Mouse (Mus musculus) midbrain, embryonic 14.5 days (tissue): ENCODE measurements at regions not wholly inside any gene's neighbourhood (a gene's known extent, or its start where the extent isn't known, plus 50 kb on each side); places are given as distances from the start of the nearest gene placed in this dataset.
A peak's percentile ranks its signal among the peaks of the same experiment; 100 is the strongest.

Experiments
- ATAC-seq: fragments of 200-750 bp; cut with Nextera tagmentation; 2 replicates; pipeline ENCODE4 v1.8.0; 2017; ENCODE audit warnings: moderate number of reproducible peaks, moderate library complexity; ENCODE audit not compliant: low FRiP score, low TSS enrichment
- DNase-seq: peaks from one replicate; pipeline ENCODE4 v3.0.0-alpha.2; 2015
- H3K27ac ChIP-seq: fragments of 300-500 bp; sonication (generic); replicated peaks from 2 replicates; pipeline ENCODE4 v1.5.1; 2014; ENCODE audit warnings: mild to moderate bottlenecking, low read depth, low read length, moderate library complexity
- H3K27me3 ChIP-seq: fragments of 300-500 bp; sonication (generic); 2 replicates; pipeline ENCODE4 v1.6.1; 2014; ENCODE audit warnings: low read length, control low read depth, mixed read lengths; ENCODE audit not compliant: control insufficient read depth, insufficient read depth
- H3K36me3 ChIP-seq: fragments of 300-500 bp; sonication (generic); 2 replicates; pipeline ENCODE4 v1.6.1; 2014; ENCODE audit warnings: low read length, control low read depth; ENCODE audit not compliant: control insufficient read depth, insufficient read depth
- H3K4me1 ChIP-seq: fragments of 300-500 bp; sonication (generic); 2 replicates; pipeline ENCODE4 v1.6.1; 2014; ENCODE audit warnings: mild to moderate bottlenecking, antibody characterized with exemption, low read length, control low read depth; ENCODE audit not compliant: control insufficient read depth, insufficient read depth
- H3K4me2 ChIP-seq: fragments of 300-500 bp; sonication (generic); 2 replicates; pipeline ENCODE4 v1.6.1; 2014; ENCODE audit warnings: mild to moderate bottlenecking, low read length, moderate library complexity
- H3K4me3 ChIP-seq: fragments of 300-500 bp; sonication (generic); replicated peaks from 2 replicates; pipeline ENCODE4 v1.5.1; 2014; ENCODE audit warnings: low read depth, low read length
- H3K9ac ChIP-seq: fragments of 300-500 bp; sonication (generic); replicated peaks from 2 replicates; pipeline ENCODE4 v1.6.1; 2014; ENCODE audit warnings: mild to moderate bottlenecking, low read length, moderate library complexity
- H3K9me3 ChIP-seq: fragments of 300-500 bp; sonication (generic); 2 replicates; pipeline ENCODE4 v1.6.1; 2016; ENCODE audit warnings: low read length, control low read depth, mixed read lengths; ENCODE audit not compliant: control insufficient read depth
- WGBS: fragments of 180-500 bp; shearing (Covaris S2); extraction: QIAGEN DNeasy Blood & Tissue Kit; methylation state at CpG from one replicate; pipeline ENCODE4 v1.1.7; 2014; 5-methylcytosine and 5-hydroxymethylcytosine counted together

DNA sequence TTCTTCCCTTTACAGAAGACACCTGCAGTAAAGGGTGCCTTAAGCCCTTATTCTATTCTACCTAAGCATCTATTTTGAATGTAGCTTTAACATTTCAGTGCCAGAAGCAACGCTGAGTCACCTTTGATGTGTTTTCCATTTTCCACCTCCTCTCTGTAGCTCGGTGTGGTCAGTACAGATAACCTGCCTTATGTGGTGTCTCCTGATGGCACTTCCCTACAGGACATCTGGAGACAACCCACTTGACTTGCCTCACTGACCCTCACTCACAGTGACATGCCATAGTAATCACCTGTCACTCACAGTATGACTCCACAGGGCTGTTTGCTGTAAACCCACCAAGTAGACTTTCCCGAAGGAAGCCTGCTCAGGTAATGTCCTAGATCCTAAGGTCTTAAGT lies 510.9 kb upstream of the Smim15 start:
- H3K4me1 ChIP-seq, result peaks cover 8% of the 10 kb centered on the region; the same call in 1 of the 2 replicates
- H3K27me3 ChIP-seq, result no peaks in the 10 kb centered on the region
- H3K9me3 ChIP-seq, result no peaks in the 10 kb centered on the region
- H3K4me2 ChIP-seq, result no peak overlapping the region
- no peaks in the 10 kb centered on the region for H3K36me3 ChIP-seq
- no peak for DNase-seq
- WGBS, result 96% methylated on average over 3 of the region's 3 CpGs
- no peak overlapping the region for H3K9ac ChIP-seq
- no peak overlapping the region for H3K4me3 ChIP-seq
- no peak overlapping the region for H3K27ac ChIP-seq
- no peak for ATAC-seq

DNA sequence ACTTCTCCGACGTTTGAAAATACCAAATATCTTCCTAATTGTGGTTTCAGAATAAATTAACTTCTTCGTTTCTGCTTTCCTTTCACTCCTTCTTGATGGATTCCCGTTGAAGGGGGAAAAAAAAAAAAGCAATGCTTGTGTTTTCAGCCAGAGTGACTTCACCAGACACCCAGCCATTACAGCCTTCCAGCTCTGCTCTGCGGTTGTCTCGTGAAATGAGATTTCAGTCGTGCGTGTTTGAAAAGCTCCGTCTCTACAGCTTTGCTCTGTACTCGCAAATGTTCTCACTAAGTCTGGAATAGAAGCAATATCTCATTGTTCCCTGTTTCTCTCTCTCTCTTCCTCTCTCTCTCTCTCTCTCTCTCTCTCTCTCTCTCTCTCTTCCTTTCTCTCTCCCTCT lies 509.6 kb upstream of the Kif2a start:
- H3K27ac ChIP-seq, result no peak overlapping the region

DNA sequence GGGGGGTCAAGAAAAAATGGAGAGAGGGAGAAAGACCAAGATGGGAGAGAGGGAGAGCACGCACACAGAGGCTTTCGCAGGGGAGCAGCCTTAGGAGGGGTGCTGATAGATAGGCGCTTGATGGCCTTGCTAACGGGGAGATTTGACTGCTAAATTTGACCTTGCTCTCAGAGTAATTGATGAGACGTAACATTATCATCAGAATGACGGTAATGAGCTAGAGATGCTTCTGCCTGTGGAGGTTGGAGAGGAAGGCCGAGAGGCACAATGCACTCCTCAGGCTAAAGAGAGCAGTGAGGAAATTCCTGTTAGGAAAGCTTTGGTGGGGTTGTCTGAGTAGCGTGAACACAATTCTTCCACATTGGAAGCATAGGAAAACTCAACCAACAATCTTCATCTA lies 509.1 kb upstream of the Kif2a start:
- no peak overlapping the region for H3K27ac ChIP-seq
- no peaks in the 10 kb centered on the region for H3K27me3 ChIP-seq
- H3K4me1 ChIP-seq, result peaks cover 8% of the 10 kb centered on the region; the same call in 1 of the 2 replicates
- DNase-seq, result peak; percentile 7
- H3K36me3 ChIP-seq, result no peaks in the 10 kb centered on the region
- no peak overlapping the region for H3K4me3 ChIP-seq
- no peaks in the 10 kb centered on the region for H3K9me3 ChIP-seq
- no peak for ATAC-seq
- WGBS, result 41% methylated on average over 8 of the region's 8 CpGs
- no peak overlapping the region for H3K9ac ChIP-seq
- H3K4me2 ChIP-seq, result no peak overlapping the region

More for the DNA sequence above, 509.6 kb upstream of the Kif2a start:
- H3K27me3 ChIP-seq, result no peaks in the 10 kb centered on the region
- DNase-seq, result peak; percentile 46
- WGBS, result 55% methylated on average over 10 of the region's 10 CpGs
- peaks cover 8% of the 10 kb centered on the region; the same call in 1 of the 2 replicates for H3K4me1 ChIP-seq
- no peak overlapping the region for H3K9ac ChIP-seq
- H3K36me3 ChIP-seq, result no peaks in the 10 kb centered on the region
- H3K4me2 ChIP-seq, result no peak overlapping the region
- no peaks in the 10 kb centered on the region for H3K9me3 ChIP-seq
- H3K4me3 ChIP-seq, result no peak overlapping the region
- no peak for ATAC-seq

DNA sequence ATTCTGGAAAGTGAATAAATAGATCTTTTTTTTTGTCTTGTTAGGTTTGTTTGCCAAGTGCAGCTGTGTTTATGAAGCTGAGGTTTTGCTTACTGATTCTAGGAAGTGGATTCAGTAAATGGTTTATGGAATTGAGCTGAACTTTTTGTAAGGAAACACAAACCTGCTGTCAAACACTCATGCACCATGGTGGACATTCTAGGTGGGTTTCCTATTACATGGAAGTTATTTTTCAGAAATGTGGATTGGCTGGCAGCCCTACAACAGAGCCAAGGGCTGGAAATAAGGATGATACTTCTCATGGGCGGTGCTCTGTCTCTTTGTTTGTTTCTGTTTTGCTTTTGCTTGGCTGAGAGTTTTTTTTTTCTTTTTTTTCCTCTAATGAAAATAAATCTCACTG lies 508.5 kb upstream of the Kif2a start:
- peaks cover 8% of the 10 kb centered on the region; the same call in 1 of the 2 replicates for H3K4me1 ChIP-seq
- H3K27ac ChIP-seq, result no peak overlapping the region
- no peak overlapping the region for H3K9ac ChIP-seq
- H3K4me2 ChIP-seq, result no peak overlapping the region
- H3K36me3 ChIP-seq, result no peaks in the 10 kb centered on the region
- H3K27me3 ChIP-seq, result no peaks in the 10 kb centered on the region
- DNase-seq (peak; percentile 8), ATAC-seq (no peak)
- whole genome bisulfite sequencing, result 95% methylated on average over 1 of the region's 1 CpGs
- no peak overlapping the region for H3K4me3 ChIP-seq
- no peaks in the 10 kb centered on the region for H3K9me3 ChIP-seq

DNA sequence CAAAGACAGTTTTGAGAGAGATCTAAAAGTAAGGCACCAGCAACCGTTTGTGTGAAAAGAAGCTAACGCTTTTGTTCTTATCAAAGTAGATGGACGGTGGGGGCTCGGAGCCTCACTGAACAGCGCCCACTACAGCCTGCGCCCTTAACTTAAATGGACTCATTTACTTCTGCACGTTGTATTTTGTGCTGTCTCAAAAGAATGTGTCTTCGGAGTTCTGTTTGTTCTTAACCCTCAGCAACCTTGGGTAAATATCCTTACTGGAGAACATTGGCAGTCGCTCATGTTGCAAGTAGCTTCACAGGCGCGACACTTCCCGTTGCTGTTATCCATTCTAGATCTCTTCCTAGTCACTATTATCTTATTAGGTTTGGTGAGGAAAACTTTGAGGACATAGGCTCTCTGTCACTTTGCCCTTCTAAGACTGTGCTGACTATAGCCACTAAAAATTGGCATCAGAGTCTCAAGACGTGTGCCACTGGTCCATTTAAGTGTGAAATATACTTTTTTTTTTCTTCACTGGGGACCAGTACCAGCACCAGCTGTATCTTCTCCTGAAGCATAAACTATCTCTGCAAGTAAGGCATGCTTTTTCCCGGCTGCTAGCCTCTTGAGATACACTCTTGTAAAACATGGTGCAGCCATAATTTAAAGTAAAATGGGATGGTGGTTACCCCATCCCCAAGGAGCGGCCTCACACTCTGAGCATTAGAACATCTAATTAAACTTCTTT lies 507.0 kb upstream of the Kif2a start:
- no peaks in the 10 kb centered on the region for H3K36me3 ChIP-seq
- H3K4me2 ChIP-seq, result no peak overlapping the region
- DNase-seq, result no peak
- no peak overlapping the region for H3K27ac ChIP-seq
- 71% methylated on average over 15 of the region's 15 CpGs for WGBS
- no peaks in the 10 kb centered on the region for H3K9me3 ChIP-seq
- no peak overlapping the region for H3K4me3 ChIP-seq
- H3K9ac ChIP-seq, result no peak overlapping the region
- ATAC-seq, result no peak
- H3K4me1 ChIP-seq, result peaks cover 8% of the 10 kb centered on the region; the same call in 1 of the 2 replicates
- no peaks in the 10 kb centered on the region for H3K27me3 ChIP-seq

DNA sequence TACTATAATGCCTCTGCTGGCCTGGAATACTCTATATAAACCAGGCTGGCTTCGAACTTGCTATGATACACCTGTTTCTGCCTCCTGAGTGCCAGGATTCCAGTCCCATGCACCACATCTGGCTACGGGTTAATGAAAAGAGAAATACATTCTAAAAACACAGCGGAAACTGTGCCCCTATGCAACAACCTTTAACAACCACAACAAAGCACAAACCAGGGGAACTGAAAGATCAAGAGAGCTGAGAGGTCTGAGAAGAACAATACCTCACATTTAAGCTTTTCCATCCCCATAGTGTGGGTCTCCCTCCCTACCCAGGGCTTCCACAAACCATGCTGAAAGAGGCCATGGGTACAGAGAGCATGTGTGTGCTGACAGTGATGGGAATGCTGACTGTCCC lies 501.0 kb upstream of the Kif2a start:
- ATAC-seq (no peak), DNase-seq (no peak)
- Histone ChIP-seq H3K9ac (no peak overlapping the region), H3K4me3 (no peak overlapping the region), H3K4me2 (no peak overlapping the region), H3K4me1 (no peaks in the 10 kb centered on the region), H3K27ac (no peak overlapping the region), H3K9me3 (no peaks in the 10 kb centered on the region), H3K36me3 (no peaks in the 10 kb centered on the region), H3K27me3 (no peaks in the 10 kb centered on the region)
- 97% methylated on average over 3 of the region's 3 CpGs for WGBS

DNA sequence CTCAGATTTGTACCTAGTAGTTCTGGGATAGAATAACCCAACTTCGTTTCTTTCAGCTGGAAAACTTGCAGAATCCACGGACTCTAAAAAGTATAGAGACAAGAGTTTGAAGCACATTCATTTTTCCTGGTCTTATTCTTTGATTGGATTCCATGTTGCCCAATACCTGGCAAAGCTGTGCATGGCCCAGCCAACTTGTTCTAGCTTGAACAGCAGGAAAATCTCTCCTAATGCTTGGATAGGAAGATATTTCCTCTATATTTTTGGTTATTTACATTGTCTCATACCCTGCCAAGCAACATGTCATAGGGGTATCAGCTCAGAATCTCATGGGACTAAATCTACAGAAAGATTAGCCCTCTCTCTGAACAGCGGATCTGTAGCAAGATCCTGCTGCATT lies 492.3 kb upstream of the Kif2a start:
- no peaks in the 10 kb centered on the region for H3K27me3 ChIP-seq
- H3K9me3 ChIP-seq, result no peaks in the 10 kb centered on the region
- H3K4me2 ChIP-seq, result no peak overlapping the region
- H3K36me3 ChIP-seq, result no peaks in the 10 kb centered on the region
- no peak overlapping the region for H3K4me3 ChIP-seq
- 91% methylated on average over 3 of the region's 3 CpGs for WGBS
- no peak overlapping the region for H3K9ac ChIP-seq
- DNase-seq (no peak), ATAC-seq (no peak)
- H3K4me1 ChIP-seq, result no peaks in the 10 kb centered on the region
- H3K27ac ChIP-seq, result no peak overlapping the region

DNA sequence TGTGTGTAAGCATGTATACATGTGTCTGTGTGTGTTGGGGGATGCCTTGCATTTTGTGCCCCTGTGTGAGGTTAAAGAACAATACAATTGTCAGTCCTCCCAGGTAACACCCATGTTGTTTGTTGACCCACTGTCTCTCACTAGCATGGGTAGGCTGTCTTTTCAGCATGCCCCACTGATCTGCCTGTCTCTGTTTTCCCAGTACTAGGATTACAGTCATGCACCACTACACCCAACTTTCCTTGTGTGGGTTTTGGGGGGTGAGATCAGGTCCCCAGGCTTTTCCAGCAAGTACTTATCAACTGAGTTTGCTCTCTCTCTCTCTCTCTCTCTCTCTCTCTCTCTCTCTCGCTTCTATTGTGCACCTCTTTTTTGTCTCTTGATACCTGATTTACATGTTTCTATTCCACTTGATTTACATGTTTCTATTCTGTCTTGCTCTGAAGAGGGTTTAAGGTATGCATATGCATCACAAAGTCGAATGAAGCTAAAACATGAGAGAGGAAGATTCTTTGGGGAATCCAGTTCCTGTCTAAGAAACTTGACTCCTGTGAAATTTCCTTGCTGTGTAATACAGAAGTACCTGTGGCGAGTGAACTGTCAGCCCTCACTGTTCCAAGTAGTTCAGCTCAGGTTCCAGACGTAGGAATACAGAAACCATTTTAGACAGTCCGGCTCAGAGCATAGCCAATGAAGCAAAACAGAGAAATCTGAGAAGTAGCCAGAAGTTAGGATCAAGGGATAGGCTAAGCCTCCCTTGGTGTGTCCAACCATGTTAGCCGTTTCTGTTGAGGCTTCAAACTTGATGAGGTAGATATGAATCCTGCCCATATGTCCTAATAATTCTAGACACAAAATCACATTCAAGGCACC lies 491.6 kb upstream of the Kif2a start:
- H3K4me1 ChIP-seq, result no peaks in the 10 kb centered on the region
- H3K27me3 ChIP-seq, result no peaks in the 10 kb centered on the region
- WGBS, result 64% methylated on average over 6 of the region's 6 CpGs
- H3K4me3 ChIP-seq, result no peak overlapping the region
- no peak for ATAC-seq
- H3K9me3 ChIP-seq, result no peaks in the 10 kb centered on the region
- H3K9ac ChIP-seq, result no peak overlapping the region
- no peaks in the 10 kb centered on the region for H3K36me3 ChIP-seq
- no peak for DNase-seq
- H3K27ac ChIP-seq, result no peak overlapping the region
- no peak overlapping the region for H3K4me2 ChIP-seq
